Mouse (Mus musculus): ENCODE measurements around the gene Drosha.

DNA sequence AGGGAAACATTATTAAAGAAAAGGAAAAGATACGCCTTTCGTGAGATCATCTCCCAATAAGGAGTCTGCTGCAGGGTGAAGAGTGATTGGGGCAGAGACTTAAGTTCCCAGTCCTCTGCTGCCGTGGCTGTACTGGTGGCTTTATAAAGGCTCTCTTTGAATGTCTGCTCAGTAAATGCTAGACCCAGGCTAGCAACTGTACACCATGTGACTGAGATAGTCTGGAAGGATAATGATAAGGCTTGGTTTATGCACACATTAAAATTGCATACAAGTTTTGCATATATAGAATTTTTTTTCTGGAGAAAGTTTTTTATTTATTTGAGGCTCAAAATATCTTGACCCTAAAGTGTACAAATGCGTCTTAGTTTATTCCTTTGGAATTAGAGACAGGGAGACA is 63.7 kb downstream of the Drosha start:
- TF ChIP-seq GATA1 (IDR thresholded peaks at IDR 0.05; ENCODE audit: low read length) (no peak), TAL1 (IDR thresholded peaks at IDR 0.05; ENCODE audit: low read length) (no peak)

Measured in erythroblast, embryonic 14.5 days (primary cell).